Mouse (Mus musculus): ENCODE results near the gene D6Ertd527e.
"Not testable (repeated sequence)": the region's sequence is repeated elsewhere in the genome, so short reads cannot be mapped to it uniquely, and the experiment has no call there.

D6Ertd527e gene

GRCm38 (mm10) chr6:87104123-87104796 is at the start of gene D6Ertd527e:
Gene D6Ertd527e (plus strand): TSS chr6:87104746.
- DNase-seq (ENCODE audit: low read depth, low spot score): no peak

- no peak for DNase-seq (ENCODE audit: low read depth, low spot score)
These were observed 44.8 kb upstream of the D6Ertd527e start for GRCm38 (mm10) chr6:87059754-87060153.

GRCm38 (mm10) chr6:87063586-87063985 is 41.0 kb upstream of the D6Ertd527e start:
- DNase-seq (ENCODE audit: low read depth, low spot score): no peak

GRCm38 (mm10) chr6:87068209-87068608 is 36.3 kb upstream of the D6Ertd527e start:
- no peak for DNase-seq (ENCODE audit: low read depth, low spot score)

- DNase-seq (ENCODE audit: low read depth, low spot score): no peak
These were observed 35.2 kb upstream of the D6Ertd527e start for GRCm38 (mm10) chr6:87069195-87069900.

- DNase-seq (ENCODE audit: low read depth, low spot score): no peak
These were observed 33.9 kb upstream of the D6Ertd527e start for GRCm38 (mm10) chr6:87070641-87071040.

- DNase-seq (ENCODE audit: low read depth, low spot score): no peak
These were observed 31.8 kb upstream of the D6Ertd527e start for GRCm38 (mm10) chr6:87072759-87073158.

- no peak for DNase-seq (ENCODE audit: low read depth, low spot score)
These were observed 29.4 kb upstream of the D6Ertd527e start for GRCm38 (mm10) chr6:87075092-87075685.

- DNase-seq (ENCODE audit: low read depth, low spot score): no peak
These were observed 25.1 kb upstream of the D6Ertd527e start for GRCm38 (mm10) chr6:87079457-87079856.

- DNase-seq (ENCODE audit: low read depth, low spot score): no peak
These were observed 19.5 kb upstream of the D6Ertd527e start for GRCm38 (mm10) chr6:87085026-87085425.

GRCm38 (mm10) chr6:87088356-87088755 is 16.2 kb upstream of the D6Ertd527e start:
- no peak for DNase-seq (ENCODE audit: low read depth, low spot score)

GRCm38 (mm10) chr6:87090877-87091276 is 13.7 kb upstream of the D6Ertd527e start:
- DNase-seq (ENCODE audit: low read depth, low spot score): no peak

GRCm38 (mm10) chr6:87092476-87092875 is 12.1 kb upstream of the D6Ertd527e start:
- DNase-seq (ENCODE audit: low read depth, low spot score): no peak

- not testable (repeated sequence) for DNase-seq (ENCODE audit: low read depth, low spot score)
These were observed 10.9 kb upstream of the D6Ertd527e start for GRCm38 (mm10) chr6:87093631-87094030.

- no peak for DNase-seq (ENCODE audit: low read depth, low spot score)
These were observed 5.3 kb upstream of the D6Ertd527e start for GRCm38 (mm10) chr6:87099261-87099660.

GRCm38 (mm10) chr6:87099671-87100296 is 4.8 kb upstream of the D6Ertd527e start:
- no peak for DNase-seq (ENCODE audit: low read depth, low spot score)

- DNase-seq (ENCODE audit: low read depth, low spot score): no peak
These were observed 4.1 kb upstream of the D6Ertd527e start for GRCm38 (mm10) chr6:87100297-87101020.

GRCm38 (mm10) chr6:87101281-87101954 is 3.1 kb upstream of the D6Ertd527e start:
- DNase-seq (ENCODE audit: low read depth, low spot score): peak; percentile 61

GRCm38 (mm10) chr6:87101955-87102353 is 2.6 kb upstream of the D6Ertd527e start:
- DNase-seq (ENCODE audit: low read depth, low spot score): no peak

- DNase-seq (ENCODE audit: low read depth, low spot score): no peak
These were observed 2.1 kb upstream of the D6Ertd527e start for GRCm38 (mm10) chr6:87102421-87102911.

GRCm38 (mm10) chr6:87103314-87103713 is 1.2 kb upstream of the D6Ertd527e start:
- DNase-seq (ENCODE audit: low read depth, low spot score): no peak

Measured in telencephalon, adult 2 months (tissue).